Mouse (Mus musculus) embryonic facial prominence, embryonic 14.5 days (tissue): ENCODE results near the gene Kif27. TPM values are rescaled to one million over a fixed set of nuclear protein-coding genes. Genes with fewer than 3 reads are reported as not detected.
A peak's percentile ranks its signal among the peaks of the same experiment; 100 is the strongest.

Experiments
- ATAC-seq: fragments of 200-750 bp; cut with Nextera tagmentation; 2 replicates; pipeline ENCODE4 v1.8.0; 2017; ENCODE audit warnings: low read depth, moderate number of reproducible peaks, moderate TSS enrichment
- DNase-seq: peaks from one replicate; pipeline ENCODE4 v3.0.0-alpha.2; 2015; ENCODE audit warnings: low spot score
- H3K27ac ChIP-seq: fragments of 300-500 bp; sonication (generic); replicated peaks from 2 replicates; pipeline ENCODE4 v1.5.1; 2014; ENCODE audit warnings: low read depth, mild to moderate bottlenecking, low read length, moderate library complexity
- H3K27me3 ChIP-seq: fragments of 300-500 bp; sonication (generic); replicated peaks from 2 replicates; pipeline ENCODE4 v1.6.1; 2014; ENCODE audit warnings: low read length; ENCODE audit not compliant: control insufficient read depth, insufficient read depth
- H3K36me3 ChIP-seq: fragments of 300-500 bp; sonication (generic); 2 replicates; pipeline ENCODE4 v1.6.1; 2014; ENCODE audit warnings: low read length, mixed read lengths; ENCODE audit not compliant: control insufficient read depth, insufficient read depth
- H3K4me1 ChIP-seq: fragments of 300-500 bp; sonication (generic); 2 replicates; pipeline ENCODE4 v1.6.1; 2014; ENCODE audit warnings: antibody characterized with exemption, low read length; ENCODE audit not compliant: control insufficient read depth, insufficient read depth
- H3K4me2 ChIP-seq: fragments of 300-500 bp; sonication (generic); 2 replicates; pipeline ENCODE4 v1.6.1; 2014; ENCODE audit warnings: low read depth, mild to moderate bottlenecking, low read length, moderate library complexity, mixed read lengths
- H3K4me3 ChIP-seq: fragments of 300-500 bp; sonication (generic); 2 replicates; pipeline ENCODE4 v1.5.1; 2014; ENCODE audit warnings: low read depth, mild to moderate bottlenecking, low read length
- H3K9ac ChIP-seq: fragments of 300-500 bp; sonication (generic); 2 replicates; pipeline ENCODE4 v1.6.1; 2014; ENCODE audit warnings: low read depth, mild to moderate bottlenecking, low read length, moderate library complexity, mixed read lengths
- H3K9me3 ChIP-seq: fragments of 300-500 bp; sonication (generic); 2 replicates; pipeline ENCODE4 v1.6.1; 2016; ENCODE audit warnings: low read length; ENCODE audit not compliant: control insufficient read depth
- WGBS: fragments of 180-500 bp; shearing (Covaris S2); extraction: QIAGEN DNeasy Blood & Tissue Kit; methylation state at CpG from one replicate; pipeline ENCODE4 v1.1.7; 2014; 5-methylcytosine and 5-hydroxymethylcytosine counted together
- polyA plus RNA-seq: library from polyadenylated mRNA; unstranded; fragments of >200 nt; fragmentation: Nextera tagmentation; extraction: Ambion mirVana; gene quantifications from 2 replicates; pipeline ENCODE4 v1.2.1, GENCODE M21; 2014

The Kif27 gene
- polyA plus RNA-seq, 1 experiment from 2014 or later, result 1.7 TPM

GRCm38 (mm10) chr13:58302421-58303145, 56.3 kb downstream of the Kif27 start:
- 77% methylated on average over 9 of the region's 9 CpGs for WGBS
- Histone ChIP-seq H3K27ac (no peak overlapping the region), H3K4me2 (no peak overlapping the region), H3K36me3 (no peaks in the 10 kb centered on the region), H3K4me3 (no peak overlapping the region), H3K9ac (no peak overlapping the region), H3K9me3 (no peaks in the 10 kb centered on the region), H3K27me3 (no peaks in the 10 kb centered on the region), H3K4me1 (no peaks in the 10 kb centered on the region)
- DNase-seq (no peak), ATAC-seq (no peak)

GRCm38 (mm10) chr13:58301961-58302360, 57.0 kb downstream of the Kif27 start:
- ATAC-seq, result no peak
- WGBS, result 90% methylated on average over 6 of the region's 6 CpGs

GRCm38 (mm10) chr13:58298756-58299155, 60.2 kb downstream of the Kif27 start:
- Histone ChIP-seq H3K9ac (no peak overlapping the region), H3K4me1 (no peaks in the 10 kb centered on the region), H3K4me2 (no peak overlapping the region), H3K36me3 (no peaks in the 10 kb centered on the region), H3K27me3 (no peaks in the 10 kb centered on the region), H3K27ac (no peak overlapping the region), H3K4me3 (no peak overlapping the region), H3K9me3 (no peaks in the 10 kb centered on the region)
- DNase-seq (no peak), ATAC-seq (no peak)
- WGBS, result 94% methylated on average over 3 of the region's 3 CpGs

More at GRCm38 (mm10) chr13:58301961-58302360, 57.0 kb downstream of the Kif27 start:
- no peaks in the 10 kb centered on the region for H3K9me3 ChIP-seq
- H3K27me3 ChIP-seq, result no peaks in the 10 kb centered on the region
- H3K36me3 ChIP-seq, result no peaks in the 10 kb centered on the region
- H3K9ac ChIP-seq, result no peak overlapping the region
- H3K4me2 ChIP-seq, result no peak overlapping the region
- DNase-seq, result no peak
- H3K27ac ChIP-seq, result no peak overlapping the region
- H3K4me1 ChIP-seq, result no peaks in the 10 kb centered on the region
- H3K4me3 ChIP-seq, result no peak overlapping the region

- no peak overlapping the region for H3K4me3 ChIP-seq
- no peak overlapping the region for H3K9ac ChIP-seq
- DNase-seq, result no peak
- H3K27ac ChIP-seq, result no peak overlapping the region
- WGBS, result 63% methylated on average over 3 of the region's 3 CpGs
- no peaks in the 10 kb centered on the region for H3K4me1 ChIP-seq
- no peaks in the 10 kb centered on the region for H3K9me3 ChIP-seq
- no peaks in the 10 kb centered on the region for H3K27me3 ChIP-seq
- H3K36me3 ChIP-seq, result no peaks in the 10 kb centered on the region
- ATAC-seq, result no peak
- H3K4me2 ChIP-seq, result no peak overlapping the region
Measured at GRCm38 (mm10) chr13:58295582-58295981, 63.3 kb downstream of the Kif27 start.

GRCm38 (mm10) chr13:58292811-58293210, 66.1 kb downstream of the Kif27 start:
- Histone ChIP-seq H3K4me1 (no peaks in the 10 kb centered on the region), H3K4me3 (no peak overlapping the region), H3K9ac (no peak overlapping the region), H3K9me3 (no peaks in the 10 kb centered on the region), H3K36me3 (no peaks in the 10 kb centered on the region), H3K27me3 (no peaks in the 10 kb centered on the region), H3K4me2 (no peak overlapping the region), H3K27ac (no peak overlapping the region)
- 15% methylated on average over 5 of the region's 5 CpGs for WGBS
- ATAC-seq (no peak), DNase-seq (peak; percentile 66)

- no peak overlapping the region for H3K9ac ChIP-seq
- no peak overlapping the region for H3K4me3 ChIP-seq
- H3K27ac ChIP-seq, result no peak overlapping the region
- H3K4me2 ChIP-seq, result no peak overlapping the region
- DNase-seq, result no peak
- no peaks in the 10 kb centered on the region for H3K36me3 ChIP-seq
- no peaks in the 10 kb centered on the region for H3K27me3 ChIP-seq
- no peaks in the 10 kb centered on the region for H3K9me3 ChIP-seq
- WGBS, result 71% methylated on average over 1 of the region's 1 CpGs
- no peaks in the 10 kb centered on the region for H3K4me1 ChIP-seq
- no peak for ATAC-seq
Measured at GRCm38 (mm10) chr13:58289308-58289707, 69.6 kb downstream of the Kif27 start.

GRCm38 (mm10) chr13:58287822-58288221, 71.1 kb downstream of the Kif27 start:
- 10% methylated on average over 13 of the region's 13 CpGs for WGBS
- Histone ChIP-seq H3K4me3 (no peak overlapping the region), H3K9me3 (no peaks in the 10 kb centered on the region), H3K36me3 (no peaks in the 10 kb centered on the region), H3K9ac (no peak overlapping the region), H3K27ac (no peak overlapping the region), H3K4me2 (no peak overlapping the region), H3K27me3 (no peaks in the 10 kb centered on the region), H3K4me1 (no peaks in the 10 kb centered on the region)
- peak; percentile 77 for DNase-seq
- peak; percentile 62; the same call in 1 of the 2 replicates for ATAC-seq

- Histone ChIP-seq H3K4me2 (no peak overlapping the region), H3K4me3 (no peak overlapping the region), H3K36me3 (no peaks in the 10 kb centered on the region), H3K4me1 (no peaks in the 10 kb centered on the region), H3K27ac (no peak overlapping the region), H3K9ac (no peak overlapping the region), H3K27me3 (no peaks in the 10 kb centered on the region), H3K9me3 (no peaks in the 10 kb centered on the region)
- WGBS, result 53% methylated on average over 4 of the region's 4 CpGs
- ATAC-seq, result no peak
- no peak for DNase-seq
Measured at GRCm38 (mm10) chr13:58283466-58283865, 75.5 kb downstream of the Kif27 start.

GRCm38 (mm10) chr13:58281936-58282335, 77.0 kb downstream of the Kif27 start:
- 67% methylated on average over 4 of the region's 4 CpGs for WGBS
- Histone ChIP-seq H3K4me3 (no peak overlapping the region), H3K27me3 (no peaks in the 10 kb centered on the region), H3K9me3 (no peaks in the 10 kb centered on the region), H3K4me1 (no peaks in the 10 kb centered on the region), H3K9ac (no peak overlapping the region), H3K4me2 (no peak overlapping the region), H3K36me3 (no peaks in the 10 kb centered on the region), H3K27ac (no peak overlapping the region)
- DNase-seq (no peak), ATAC-seq (no peak)
